Mouse (Mus musculus) forebrain, embryonic 11.5 days (tissue): ENCODE data around the gene Sorbs1. TPM values are rescaled to one million over a fixed set of nuclear protein-coding genes. Genes with fewer than 3 reads are reported as not detected.

Source experiments
- ATAC-seq: fragments of 200-750 bp; cut with Nextera tagmentation; replicated peaks from 2 replicates; pipeline ENCODE4 v1.8.0; 2017; ENCODE audit warnings: moderate TSS enrichment; ENCODE audit not compliant: low FRiP score
- DNase-seq: peaks from one replicate; pipeline ENCODE4 v3.0.0-alpha.2; 2017; ENCODE audit warnings: low spot score
- H3K27ac ChIP-seq: fragments of 300-500 bp; sonication (generic); 2 replicates; pipeline ENCODE4 v1.5.1; 2014; ENCODE audit warnings: low read depth, low read length
- H3K27me3 ChIP-seq: fragments of 300-500 bp; sonication (generic); 2 replicates; pipeline ENCODE4 v1.6.1; 2014; ENCODE audit warnings: mild to moderate bottlenecking, low read length, mixed read lengths; ENCODE audit not compliant: control insufficient read depth, insufficient read depth
- H3K36me3 ChIP-seq: fragments of 300-500 bp; sonication (generic); 2 replicates; pipeline ENCODE4 v1.6.1; 2014; ENCODE audit warnings: mild to moderate bottlenecking, low read length, moderate library complexity, mixed read lengths; ENCODE audit not compliant: control insufficient read depth, insufficient read depth
- H3K4me1 ChIP-seq: fragments of 300-500 bp; sonication (generic); replicated peaks from 2 replicates; pipeline ENCODE4 v1.6.1; 2014; ENCODE audit warnings: low read length, mixed read lengths; ENCODE audit not compliant: control insufficient read depth, insufficient read depth
- H3K4me2 ChIP-seq: fragments of 300-500 bp; sonication (generic); 2 replicates; pipeline ENCODE4 v1.6.1; 2014; ENCODE audit warnings: low read depth, mild to moderate bottlenecking, low read length, moderate library complexity, mixed read lengths; ENCODE audit not compliant: severe bottlenecking
- H3K4me3 ChIP-seq: fragments of 300-500 bp; sonication (generic); 2 replicates; pipeline ENCODE4 v1.5.1; 2014; ENCODE audit warnings: low read depth, low read length
- H3K9ac ChIP-seq: fragments of 300-500 bp; sonication (generic); 2 replicates; pipeline ENCODE4 v1.6.1; 2014; ENCODE audit warnings: low read length
- H3K9me3 ChIP-seq: fragments of 300-500 bp; sonication (generic); 2 replicates; pipeline ENCODE4 v1.6.1; 2016; ENCODE audit warnings: low read length, mixed read lengths; ENCODE audit not compliant: control insufficient read depth
- WGBS: fragments of 180-500 bp; shearing (Covaris S2); extraction: QIAGEN DNeasy Blood & Tissue Kit; methylation state at CpG from one replicate; pipeline ENCODE4 v1.1.7; 2014; 5-methylcytosine and 5-hydroxymethylcytosine counted together
- polyA plus RNA-seq: library from polyadenylated mRNA; unstranded; fragments of >200 nt; fragmentation: Nextera tagmentation; extraction: Ambion mirVana; gene quantifications from 2 replicates; pipeline ENCODE4 v1.2.1, GENCODE M21; 2014

Sorbs1 gene
- polyA plus RNA-seq, 1 experiment from 2014 or later = 66.0 TPM

DNA sequence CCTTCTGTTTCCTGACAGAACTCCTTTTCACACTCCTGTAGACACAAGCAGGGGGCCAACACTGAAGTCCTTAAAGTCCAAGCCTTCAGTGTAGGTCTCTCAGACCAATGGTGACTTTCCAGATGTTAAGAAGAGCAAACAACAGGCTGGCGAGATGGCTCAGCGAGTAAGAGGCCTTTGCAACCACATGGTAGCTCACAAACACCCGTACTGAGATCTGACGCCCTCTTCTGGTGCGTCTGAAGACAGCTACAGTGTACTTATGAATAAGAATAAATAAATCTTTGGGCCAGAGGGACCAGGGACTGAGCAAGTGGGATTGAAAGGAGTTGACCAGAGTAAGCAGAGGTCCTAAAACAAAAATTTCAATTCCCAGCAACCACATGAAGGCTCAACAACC lies 129.6 kb downstream of the Sorbs1 start:
- Histone ChIP-seq H3K4me1 (no peaks in the 10 kb centered on the region), H3K36me3 (no peaks in the 10 kb centered on the region), H3K4me3 (no peak overlapping the region), H3K4me2 (no peak overlapping the region), H3K27ac (no peak overlapping the region), H3K9me3 (no peaks in the 10 kb centered on the region), H3K9ac (no peak overlapping the region), H3K27me3 (no peaks in the 10 kb centered on the region)
- WGBS = 37% methylated on average over 5 of the region's 5 CpGs
- DNase-seq (no peak), ATAC-seq (no peak)

DNA sequence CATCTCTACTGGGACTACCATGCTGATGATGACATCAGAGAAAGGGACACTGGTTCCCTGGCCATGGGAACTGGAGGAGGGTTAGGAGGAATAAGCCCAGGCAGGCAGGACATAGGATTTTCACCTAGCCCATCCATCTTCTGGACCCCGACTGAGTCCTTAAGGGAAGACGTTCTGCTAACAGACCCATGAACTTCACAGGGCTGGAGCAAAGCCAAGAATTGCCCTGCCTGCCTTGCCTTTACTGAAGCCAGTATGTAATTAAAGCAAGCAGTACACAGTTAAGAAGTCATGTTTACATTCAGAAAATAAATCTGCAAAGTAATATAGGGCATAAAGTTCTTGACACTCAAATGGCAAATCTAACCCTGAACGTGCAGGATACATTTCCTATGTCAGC lies 132.9 kb downstream of the Sorbs1 start:
- Histone ChIP-seq H3K27ac (no peak overlapping the region), H3K9ac (no peak overlapping the region), H3K4me1 (no peaks in the 10 kb centered on the region), H3K36me3 (no peaks in the 10 kb centered on the region), H3K9me3 (no peaks in the 10 kb centered on the region), H3K27me3 (no peaks in the 10 kb centered on the region), H3K4me3 (no peak overlapping the region), H3K4me2 (no peak overlapping the region)
- 87% methylated on average over 3 of the region's 3 CpGs for WGBS
- DNase-seq (no peak), ATAC-seq (no peak)

DNA sequence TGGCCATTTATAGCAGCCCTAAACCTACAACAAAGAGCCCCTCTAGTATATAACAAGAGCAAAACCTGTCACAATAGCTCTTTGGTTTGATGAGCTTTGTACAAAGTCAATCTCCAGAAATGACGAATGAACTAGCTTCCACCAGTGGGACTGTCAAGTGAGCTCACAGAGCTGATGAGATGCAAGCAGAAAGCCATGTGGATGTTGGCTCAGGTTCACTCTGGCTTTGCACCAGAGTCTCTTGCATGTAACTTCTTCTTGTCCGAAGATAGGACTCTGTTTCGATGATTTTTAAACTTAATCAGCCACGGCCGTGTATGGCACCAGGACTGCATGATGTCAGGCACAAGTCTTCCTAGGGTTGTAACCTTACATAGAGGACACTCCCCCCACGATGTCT lies 133.6 kb downstream of the Sorbs1 start:
- no peak for ATAC-seq
- WGBS = 74% methylated on average over 6 of the region's 6 CpGs

DNA sequence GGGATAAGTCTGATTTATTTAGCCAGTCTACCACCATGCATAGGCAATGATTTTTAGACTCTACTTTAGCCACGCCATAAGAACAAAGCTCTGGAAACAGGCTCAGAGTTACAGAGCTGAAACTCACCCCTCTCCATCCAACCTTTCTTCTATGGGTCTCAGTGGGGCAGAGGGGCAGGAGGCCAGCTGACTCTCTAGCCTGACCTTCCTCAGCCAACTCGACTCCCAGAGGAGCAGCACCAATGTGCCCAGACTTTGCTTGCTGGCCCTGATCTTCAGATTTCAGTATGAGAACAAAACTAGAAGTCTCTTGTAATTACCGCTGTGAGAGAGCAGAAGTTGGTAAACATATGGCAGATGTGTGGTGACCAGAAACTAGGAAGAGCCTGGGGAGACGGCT lies 134.5 kb downstream of the Sorbs1 start:
- H3K9me3 ChIP-seq = no peaks in the 10 kb centered on the region
- no peak overlapping the region for H3K4me3 ChIP-seq
- DNase-seq = no peak
- WGBS = 92% methylated on average over 4 of the region's 4 CpGs
- H3K4me1 ChIP-seq = no peaks in the 10 kb centered on the region
- H3K27ac ChIP-seq = no peak overlapping the region
- no peak overlapping the region for H3K4me2 ChIP-seq
- no peak for ATAC-seq
- no peaks in the 10 kb centered on the region for H3K36me3 ChIP-seq
- no peaks in the 10 kb centered on the region for H3K27me3 ChIP-seq
- H3K9ac ChIP-seq = no peak overlapping the region

More for the DNA sequence above, 133.6 kb downstream of the Sorbs1 start:
- H3K4me1 ChIP-seq = no peaks in the 10 kb centered on the region
- H3K9me3 ChIP-seq = no peaks in the 10 kb centered on the region
- H3K4me3 ChIP-seq = no peak overlapping the region
- H3K27ac ChIP-seq = no peak overlapping the region
- no peaks in the 10 kb centered on the region for H3K36me3 ChIP-seq
- no peaks in the 10 kb centered on the region for H3K27me3 ChIP-seq
- DNase-seq = no peak
- no peak overlapping the region for H3K4me2 ChIP-seq
- no peak overlapping the region for H3K9ac ChIP-seq

DNA sequence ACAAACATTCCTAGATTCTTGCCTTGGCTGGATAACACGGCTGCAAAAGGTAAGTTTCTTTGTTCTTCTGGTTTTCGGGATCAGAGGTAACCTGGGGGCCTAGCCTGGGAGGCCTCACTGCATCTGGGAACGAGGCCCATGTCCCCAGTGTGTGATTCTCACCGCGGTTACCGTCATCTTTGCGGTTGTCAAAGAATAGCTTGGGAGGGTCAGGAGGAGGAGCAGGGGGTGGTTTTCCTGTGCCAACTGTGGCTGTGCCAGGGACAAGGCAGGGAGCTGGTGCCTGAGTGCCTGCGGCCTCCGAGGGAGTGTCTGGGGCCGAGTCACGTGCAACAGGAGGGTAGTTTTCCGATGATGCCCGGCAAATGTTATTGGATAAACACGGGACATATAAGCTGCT lies 135.9 kb downstream of the Sorbs1 start:
- Histone ChIP-seq H3K9me3 (no peaks in the 10 kb centered on the region), H3K4me3 (no peak overlapping the region), H3K27ac (no peak overlapping the region), H3K4me1 (no peaks in the 10 kb centered on the region), H3K4me2 (no peak overlapping the region), H3K36me3 (no peaks in the 10 kb centered on the region), H3K27me3 (no peaks in the 10 kb centered on the region), H3K9ac (no peak overlapping the region)
- DNase-seq = no peak
- WGBS = 88% methylated on average over 14 of the region's 14 CpGs
- ATAC-seq = no peak

DNA sequence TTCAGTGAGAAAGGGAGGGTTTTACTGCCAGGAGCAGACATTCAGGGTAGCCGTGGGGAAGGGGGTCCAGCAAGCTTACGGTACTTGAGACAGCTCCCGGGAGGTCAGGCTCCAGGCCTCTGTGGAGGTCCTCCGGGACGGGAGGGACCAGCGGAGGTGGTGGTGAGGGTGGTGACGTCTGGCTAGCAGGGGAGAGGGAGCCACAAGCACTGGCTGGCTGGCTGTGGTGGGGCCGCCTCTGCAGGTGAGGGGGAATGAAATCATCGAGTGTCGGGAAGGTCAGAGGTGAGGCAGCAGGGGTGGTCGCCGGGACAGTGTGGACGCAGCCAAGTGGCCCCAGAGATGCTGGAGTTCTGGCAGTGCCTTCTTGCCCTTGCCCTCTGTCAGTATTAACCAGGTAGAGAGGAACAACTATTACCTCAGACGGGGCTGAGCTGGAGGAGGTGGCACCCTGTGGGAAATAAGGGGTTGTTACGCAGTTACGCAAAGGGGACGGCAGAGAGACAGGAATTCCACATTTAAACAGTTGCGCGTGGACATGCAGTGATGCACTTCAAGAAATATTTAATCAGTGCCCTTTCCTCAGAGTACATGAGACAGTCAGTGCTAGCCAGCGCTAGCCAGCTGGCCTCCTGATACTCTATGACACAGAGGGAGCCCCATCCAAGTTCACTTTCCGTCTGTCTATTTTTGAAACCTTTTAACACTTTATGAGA lies 136.9 kb downstream of the Sorbs1 start:
- H3K27ac ChIP-seq = no peak overlapping the region

DNA sequence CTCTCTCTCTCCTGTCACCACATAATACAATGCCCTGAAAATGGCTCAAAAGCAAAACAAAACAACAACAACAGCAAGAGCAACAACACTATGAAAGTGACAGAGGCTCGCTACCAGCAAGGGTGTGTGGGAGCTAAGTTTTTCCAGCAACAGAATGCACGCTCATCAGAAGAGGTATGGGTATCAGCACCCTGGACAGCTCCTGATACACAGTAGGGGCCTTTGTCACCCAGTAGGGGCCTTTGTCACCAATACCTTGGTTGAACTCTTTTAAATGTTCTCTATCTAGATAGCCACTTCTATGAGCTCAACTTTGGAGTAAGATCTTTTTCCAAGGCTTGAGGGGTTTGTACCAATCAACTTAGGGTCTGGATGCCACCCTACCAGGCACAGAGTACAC lies 138.9 kb downstream of the Sorbs1 start:
- H3K9ac ChIP-seq = no peak overlapping the region
- DNase-seq (no peak), ATAC-seq (no peak)
- H3K27me3 ChIP-seq = no peaks in the 10 kb centered on the region
- H3K27ac ChIP-seq = no peak overlapping the region
- H3K4me3 ChIP-seq = no peak overlapping the region
- H3K36me3 ChIP-seq = no peaks in the 10 kb centered on the region
- no peaks in the 10 kb centered on the region for H3K4me1 ChIP-seq
- H3K9me3 ChIP-seq = no peaks in the 10 kb centered on the region
- H3K4me2 ChIP-seq = no peak overlapping the region
- WGBS = 93% methylated on average over 2 of the region's 2 CpGs

More for the DNA sequence above, 136.9 kb downstream of the Sorbs1 start:
- H3K4me1 ChIP-seq = no peaks in the 10 kb centered on the region
- H3K4me2 ChIP-seq = no peak overlapping the region
- H3K9ac ChIP-seq = no peak overlapping the region
- no peak for ATAC-seq
- no peaks in the 10 kb centered on the region for H3K27me3 ChIP-seq
- DNase-seq = no peak
- no peaks in the 10 kb centered on the region for H3K9me3 ChIP-seq
- H3K4me3 ChIP-seq = no peak overlapping the region
- 85% methylated on average over 21 of the region's 21 CpGs for WGBS
- no peaks in the 10 kb centered on the region for H3K36me3 ChIP-seq

DNA sequence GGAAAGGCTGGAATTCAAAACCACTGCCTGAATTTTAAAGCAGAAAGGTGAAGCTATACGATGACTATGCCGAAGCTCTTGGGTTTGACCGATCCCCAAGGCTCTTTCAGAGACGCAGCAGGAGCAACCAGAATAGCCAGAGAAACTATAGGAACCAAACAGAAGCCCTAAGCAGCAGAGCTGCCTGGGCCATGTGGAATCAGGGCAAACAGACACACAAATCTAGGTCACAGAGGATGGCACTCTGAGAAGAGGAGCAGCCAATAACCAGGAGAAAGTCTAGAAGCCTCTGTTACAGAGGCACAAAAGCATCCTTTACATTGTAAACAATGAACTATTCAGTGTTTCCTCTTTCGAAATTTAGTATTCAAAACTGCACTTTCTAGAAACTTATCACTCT lies 140.9 kb downstream of the Sorbs1 start:
- ATAC-seq (no peak), DNase-seq (no peak)
- no peak overlapping the region for H3K9ac ChIP-seq
- H3K36me3 ChIP-seq = no peaks in the 10 kb centered on the region; the same call in 1 of the 2 replicates
- H3K4me3 ChIP-seq = no peak overlapping the region
- no peaks in the 10 kb centered on the region for H3K9me3 ChIP-seq
- H3K27me3 ChIP-seq = no peaks in the 10 kb centered on the region
- 89% methylated on average over 5 of the region's 5 CpGs for WGBS
- no peaks in the 10 kb centered on the region for H3K4me1 ChIP-seq
- H3K27ac ChIP-seq = no peak overlapping the region
- H3K4me2 ChIP-seq = no peak overlapping the region

DNA sequence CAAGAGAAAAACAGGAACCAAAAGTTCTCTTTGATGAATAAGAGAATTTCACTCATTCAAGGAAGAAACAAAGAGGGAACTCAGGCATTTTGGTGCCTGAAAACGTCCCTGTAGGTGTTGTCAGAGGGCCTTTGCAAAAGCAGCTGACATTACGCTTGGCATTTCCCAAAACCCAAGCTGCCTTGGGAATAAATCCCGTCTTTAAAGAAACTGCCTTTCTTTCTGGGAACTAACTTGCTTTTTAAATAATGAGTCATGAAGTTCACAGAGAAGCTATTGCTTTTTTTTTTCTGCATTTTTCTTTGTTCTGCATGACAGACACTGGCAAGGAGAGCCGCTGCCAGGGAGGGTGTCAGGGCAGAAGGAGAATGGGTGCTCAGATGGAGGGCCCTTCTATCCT lies 141.7 kb downstream of the Sorbs1 start:
- no peak overlapping the region for H3K4me2 ChIP-seq
- no peak for DNase-seq
- H3K4me1 ChIP-seq = no peaks in the 10 kb centered on the region
- no peak for ATAC-seq
- H3K36me3 ChIP-seq = no peaks in the 10 kb centered on the region; the same call in 1 of the 2 replicates
- H3K4me3 ChIP-seq = no peak overlapping the region
- H3K27me3 ChIP-seq = no peaks in the 10 kb centered on the region
- H3K27ac ChIP-seq = no peak overlapping the region
- no peaks in the 10 kb centered on the region for H3K9me3 ChIP-seq
- 46% methylated on average over 4 of the region's 4 CpGs for WGBS
- H3K9ac ChIP-seq = no peak overlapping the region
